Comparison of ENCODE assay signal across 11 mouse cellular contexts in the genomic region with DNA sequence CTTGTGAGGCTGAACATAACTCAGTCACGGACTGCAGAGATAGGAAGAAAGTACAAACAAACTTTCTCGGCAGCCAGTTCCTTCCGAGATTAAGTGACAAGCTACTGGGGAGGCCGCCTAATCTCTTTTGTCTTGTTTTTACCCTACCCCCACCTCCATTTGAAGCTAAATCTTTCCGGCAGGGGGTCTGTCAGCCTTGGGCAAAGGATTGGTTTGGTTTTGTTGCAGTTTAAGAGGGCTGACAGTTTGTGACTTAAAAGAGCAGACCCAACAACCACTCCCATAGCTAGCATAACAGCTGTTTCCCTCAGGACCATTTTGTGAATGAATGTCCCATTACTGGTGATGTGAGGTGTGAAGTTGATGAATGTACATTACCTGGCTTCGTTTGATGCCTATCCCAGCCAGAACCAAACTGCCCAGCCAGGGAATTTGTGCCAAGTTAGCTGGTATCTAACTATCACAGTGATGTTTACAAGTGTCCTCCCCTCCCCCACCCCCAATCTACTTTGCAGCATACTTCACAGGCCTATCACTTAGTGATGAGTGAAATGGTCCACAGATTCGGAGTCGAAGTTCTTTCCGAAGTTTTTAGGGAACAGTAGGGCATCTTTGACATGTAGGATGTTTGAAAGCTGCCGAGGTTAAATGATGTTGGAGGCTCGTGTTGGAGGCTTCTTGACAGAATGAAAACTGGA. TPM values are rescaled to one million over a fixed set of nuclear protein-coding genes. Genes with fewer than 3 reads are reported as not detected.
DNase-seq lines count a peak whose midpoint lies in the region; ATAC-seq and TF ChIP-seq lines count a peak whose summit lies in the region.
"Had no signal": no experiment of that assay in that cellular context is flagged by ENCODE, and none has a peak within 500 bp of the region (broad histone marks: within the 10 kb centered on the region; RNA-seq: fewer than 3 reads in every experiment).

No protein-coding gene starts in this region.

- intact Hi-C loops in left cerebral cortex, postnatal 4 days (cut with DNase I): no loop called here

- WGBS in heart, embryonic 12.5 days: 4% methylated on average over 11 of the region's 11 CpGs
- 18% methylated on average over 11 of the region's 11 CpGs for WGBS in hindbrain, postnatal 0 days
- 13% methylated on average over 11 of the region's 11 CpGs for WGBS in midbrain, embryonic 15.5 days

- H3K27me3 ChIP-seq in heart, embryonic 12.5 days (replicated peaks): no peaks in the 10 kb centered on the region
- no peaks in the 10 kb centered on the region for H3K27me3 ChIP-seq in hindbrain, postnatal 0 days (ENCODE audit: insufficient read depth, low read length)
- H3K27me3 ChIP-seq in midbrain, embryonic 15.5 days (replicated peaks): no peaks in the 10 kb centered on the region

- no peak for TF ChIP-seq CTCF in hindbrain, postnatal 0 days (IDR thresholded peaks at IDR 0.05; ENCODE audit: low read depth)

- peak overlapping the region; percentile 48 for H3K4me3 ChIP-seq in heart, embryonic 12.5 days
- H3K4me3 ChIP-seq in hindbrain, postnatal 0 days (ENCODE audit: low read length): peak overlapping the region; percentile 25
- H3K4me3 ChIP-seq in midbrain, embryonic 15.5 days: peak overlapping the region; percentile 24

- ATAC-seq in heart, embryonic 12.5 days (ENCODE audit: insufficient number of reproducible peaks, low FRiP score): no peak
- ATAC-seq in common myeloid progenitor, adult 5-6 weeks (replicated peaks; ENCODE audit: low read depth, poor library complexity, severe bottlenecking): 0 out of 2 replicates have a peak, but pooled peaks have one; percentile 15
- ATAC-seq in hindbrain, postnatal 0 days: no peak
- no peak for ATAC-seq in midbrain, embryonic 15.5 days (replicated peaks)

- peak overlapping the region; percentile 59; the same call in 1 of the 2 replicates for H3K9ac ChIP-seq in heart, embryonic 12.5 days
- 0 out of 2 replicates have a peak overlapping the region, but pooled peaks have one; percentile 28 for H3K9ac ChIP-seq in hindbrain, postnatal 0 days (replicated peaks; ENCODE audit: low read length)
- no peak overlapping the region for H3K9ac ChIP-seq in midbrain, embryonic 15.5 days

- DNase-seq in heart, postnatal 4 days: no peak
- no peak for DNase-seq in hindbrain, postnatal 0 days (ENCODE audit: low spot score)
- DNase-seq in left cerebral cortex, postnatal 4 days: no peak
- no peak for DNase-seq in frontal cortex, postnatal 14 days (ENCODE audit: low spot score in 2 of 2)
- DNase-seq in cerebellum, adult 11 months: no peak

- H3K9me3 ChIP-seq in heart, embryonic 12.5 days (replicated peaks): no peaks in the 10 kb centered on the region
- H3K9me3 ChIP-seq in hindbrain, postnatal 0 days (ENCODE audit: low read length): no peaks in the 10 kb centered on the region
- no peaks in the 10 kb centered on the region for H3K9me3 ChIP-seq in midbrain, embryonic 15.5 days

- no peaks in the 10 kb centered on the region for H3K36me3 ChIP-seq in heart, embryonic 12.5 days
- no peaks in the 10 kb centered on the region for H3K36me3 ChIP-seq in hindbrain, postnatal 0 days (ENCODE audit: insufficient read depth, low read length)
- H3K36me3 ChIP-seq in midbrain, embryonic 15.5 days (replicated peaks): no peaks in the 10 kb centered on the region

- no peak overlapping the region for H3K27ac ChIP-seq in heart, embryonic 12.5 days (ENCODE audit: poor library complexity, severe bottlenecking)
- no peak overlapping the region for H3K27ac ChIP-seq in hindbrain, postnatal 0 days
- no peak overlapping the region for H3K27ac ChIP-seq in midbrain, embryonic 15.5 days

- peaks cover 12% of the 10 kb centered on the region for H3K4me1 ChIP-seq in heart, embryonic 12.5 days (replicated peaks)
- no peaks in the 10 kb centered on the region for H3K4me1 ChIP-seq in hindbrain, postnatal 0 days (ENCODE audit: insufficient read depth, low read length)
- peaks cover 5% of the 10 kb centered on the region for H3K4me1 ChIP-seq in midbrain, embryonic 15.5 days

- peak overlapping the region; percentile 84 for H3K4me2 ChIP-seq in heart, embryonic 12.5 days
- peak overlapping the region; percentile 56 for H3K4me2 ChIP-seq in hindbrain, postnatal 0 days (ENCODE audit: low read depth, low read length)
- H3K4me2 ChIP-seq in midbrain, embryonic 15.5 days: peak overlapping the region; percentile 52

RNA-seq across cellular contexts. Expression of a gene that starts 15.2 kb away (rescaled TPM):
- polyA plus RNA-seq in heart, embryonic 12.5 days (2016; fragmentation: Nextera tagmentation; extraction: Ambion mirVana): not detected in 2 replicates
- total RNA-seq in heart, postnatal 4 days (2021): not detected
- total RNA-seq in common myeloid progenitor, adult 5-6 weeks (2017): not detected in 2 replicates
- total RNA-seq in hindbrain, postnatal 0 days (2014; rRNA removed): not detected in 2 replicates
- not detected in 2 replicates for polyA plus RNA-seq in hindbrain, postnatal 0 days (2015; fragmentation: Nextera tagmentation; extraction: Ambion mirVana)
- polyA plus RNA-seq in midbrain, embryonic 15.5 days (2015; fragmentation: Nextera tagmentation; extraction: Ambion mirVana): not detected in 2 replicates
- not detected for total RNA-seq in left cerebral cortex, postnatal 4 days (2021)
- total RNA-seq: adrenal gland, postnatal 36 days had no signal
- polyA plus RNA-seq: C2C12; gonadal fat pad, adult 2 months had no signal
